Mouse (Mus musculus) heart, postnatal 0 days (tissue): ENCODE data around the gene Ctsc. TPM values are rescaled to one million over a fixed set of nuclear protein-coding genes. Genes with fewer than 3 reads are reported as not detected.

Experiments used
- ATAC-seq: fragments of 200-750 bp; cut with Nextera tagmentation; 2 replicates; pipeline ENCODE4 v1.8.0; 2017; ENCODE audit warnings: low read depth, moderate number of reproducible peaks, moderate library complexity; ENCODE audit not compliant: insufficient read depth
- DNase-seq: peaks from one replicate; pipeline ENCODE4 v3.0.0-alpha.2; 2016; ENCODE audit warnings: low spot score
- H3K27ac ChIP-seq: fragments of 300-500 bp; sonication (generic); 2 replicates; pipeline ENCODE4 v1.5.1; 2014; ENCODE audit warnings: low read depth, mild to moderate bottlenecking
- H3K27me3 ChIP-seq: fragments of 300-500 bp; sonication (generic); 2 replicates; pipeline ENCODE4 v1.6.1; 2014; ENCODE audit warnings: low read length, mixed read lengths; ENCODE audit not compliant: control insufficient read depth, insufficient read depth
- H3K36me3 ChIP-seq: fragments of 300-500 bp; sonication (generic); replicated peaks from 2 replicates; pipeline ENCODE4 v1.6.1; 2014; ENCODE audit warnings: low read length, mixed read lengths; ENCODE audit not compliant: control insufficient read depth, insufficient read depth
- H3K4me1 ChIP-seq: fragments of 300-500 bp; sonication (generic); 2 replicates; pipeline ENCODE4 v1.6.1; 2014; ENCODE audit warnings: antibody characterized with exemption; ENCODE audit not compliant: control insufficient read depth, insufficient read depth
- H3K4me2 ChIP-seq: fragments of 300-500 bp; sonication (generic); 2 replicates; pipeline ENCODE4 v1.6.1; 2014; ENCODE audit warnings: low read depth, mild to moderate bottlenecking, low read length, moderate library complexity
- H3K4me3 ChIP-seq: fragments of 300-500 bp; sonication (generic); 2 replicates; pipeline ENCODE4 v1.5.1; 2014; ENCODE audit warnings: low read depth, low read length
- H3K9ac ChIP-seq: fragments of 300-500 bp; sonication (generic); replicated peaks from 2 replicates; pipeline ENCODE4 v1.6.1; 2014; ENCODE audit warnings: low read depth, low read length, mixed read lengths
- H3K9me3 ChIP-seq: fragments of 300-500 bp; sonication (generic); replicated peaks from 2 replicates; pipeline ENCODE4 v1.6.1; 2016; ENCODE audit warnings: low read length; ENCODE audit not compliant: control insufficient read depth
- CTCF ChIP-seq: IDR thresholded peaks from 2 replicates; pipeline ENCODE4 v1.5.1; 2016; ENCODE audit warnings: antibody characterized with exemption, control low read depth, low read depth
- EP300 ChIP-seq: IDR thresholded peaks from 2 replicates; pipeline ENCODE4 v1.6.1; 2016; ENCODE audit warnings: antibody characterized with exemption, low read depth
- WGBS: fragments of 180-500 bp; shearing (Covaris S2); extraction: QIAGEN DNeasy Blood & Tissue Kit; methylation state at CpG from one replicate; pipeline ENCODE4 v1.1.7; 2014; 5-methylcytosine and 5-hydroxymethylcytosine counted together
- polyA plus RNA-seq: library from polyadenylated mRNA; unstranded; fragments of >200 nt; fragmentation: Nextera tagmentation; extraction: Ambion mirVana; gene quantifications from 2 replicates; pipeline ENCODE4 v1.2.1, GENCODE M21; 2015
- total RNA-seq: library from RNA; depleted of rRNA; stranded (reverse); fragments of >200 nt; gene quantifications from 2 replicates; pipeline ENCODE4 v1.2.3, GENCODE M21; 2014; ENCODE audit warnings: low replicate concordance; rRNA removed

The Ctsc gene
- total and polyA plus RNA-seq, 2 experiments from 2014 or later = 24.8 to 37.2 TPM

GRCm38 (mm10) chr7:88327495-88327894 is 49.6 kb downstream of the Ctsc start:
- no peak overlapping the region for H3K4me2 ChIP-seq
- no peak for DNase-seq
- no peaks in the 10 kb centered on the region for H3K36me3 ChIP-seq
- no peak overlapping the region for H3K4me3 ChIP-seq
- ATAC-seq = no peak
- no peaks in the 10 kb centered on the region for H3K27me3 ChIP-seq
- H3K4me1 ChIP-seq = no peaks in the 10 kb centered on the region
- no peaks in the 10 kb centered on the region for H3K9me3 ChIP-seq
- no peak overlapping the region for H3K27ac ChIP-seq
- no peak for TF ChIP-seq EP300
- TF ChIP-seq CTCF = no peak
- no peak overlapping the region for H3K9ac ChIP-seq

GRCm38 (mm10) chr7:88343828-88344227 is 65.9 kb downstream of the Ctsc start:
- TF ChIP-seq CTCF (peak; percentile 61), EP300 (no peak)
- Histone ChIP-seq H3K27ac (no peak overlapping the region), H3K4me2 (no peak overlapping the region), H3K4me1 (no peaks in the 10 kb centered on the region), H3K36me3 (no peaks in the 10 kb centered on the region), H3K4me3 (no peak overlapping the region), H3K9me3 (no peaks in the 10 kb centered on the region), H3K27me3 (no peaks in the 10 kb centered on the region), H3K9ac (no peak overlapping the region)
- no peak for DNase-seq
- no peak for ATAC-seq

GRCm38 (mm10) chr7:88346035-88346434 is 68.2 kb downstream of the Ctsc start:
- H3K9me3 ChIP-seq = no peaks in the 10 kb centered on the region
- H3K4me2 ChIP-seq = no peak overlapping the region
- TF ChIP-seq EP300 = no peak
- no peak for TF ChIP-seq CTCF
- DNase-seq = no peak
- no peaks in the 10 kb centered on the region for H3K4me1 ChIP-seq
- H3K27ac ChIP-seq = no peak overlapping the region
- H3K4me3 ChIP-seq = no peak overlapping the region
- no peak overlapping the region for H3K9ac ChIP-seq
- no peaks in the 10 kb centered on the region for H3K27me3 ChIP-seq
- no peaks in the 10 kb centered on the region for H3K36me3 ChIP-seq
- ATAC-seq = no peak
- WGBS = 58% methylated on average over 1 of the region's 1 CpGs

- H3K4me1 ChIP-seq = no peaks in the 10 kb centered on the region
- no peak overlapping the region for H3K4me3 ChIP-seq
- no peaks in the 10 kb centered on the region for H3K9me3 ChIP-seq
- no peak overlapping the region for H3K4me2 ChIP-seq
- no peak for TF ChIP-seq EP300
- peak; percentile 57 for TF ChIP-seq CTCF
- H3K9ac ChIP-seq = no peak overlapping the region
- no peak overlapping the region for H3K27ac ChIP-seq
- no peaks in the 10 kb centered on the region for H3K27me3 ChIP-seq
- no peaks in the 10 kb centered on the region for H3K36me3 ChIP-seq
- ATAC-seq (no peak), DNase-seq (no peak)
- 37% methylated on average over 4 of the region's 4 CpGs for WGBS
These were observed 79.2 kb downstream of the Ctsc start for GRCm38 (mm10) chr7:88356871-88357776.

- WGBS = 65% methylated on average over 7 of the region's 7 CpGs
- H3K9ac ChIP-seq = no peak overlapping the region
- ATAC-seq (no peak), DNase-seq (no peak)
- H3K9me3 ChIP-seq = no peaks in the 10 kb centered on the region
- H3K27me3 ChIP-seq = no peaks in the 10 kb centered on the region
- H3K4me1 ChIP-seq = no peaks in the 10 kb centered on the region
- no peak overlapping the region for H3K27ac ChIP-seq
- no peak overlapping the region for H3K4me2 ChIP-seq
- no peaks in the 10 kb centered on the region for H3K36me3 ChIP-seq
- TF ChIP-seq EP300 (no peak), CTCF (no peak)
- H3K4me3 ChIP-seq = no peak overlapping the region
These were observed 80.4 kb downstream of the Ctsc start for GRCm38 (mm10) chr7:88358042-88358878.

Other genes with a start within 250 kb of the Ctsc start
- gene Rab38, start 152.2 kb downstream of the Ctsc start, total RNA-seq = 2.1 TPM in 1 of 2 replicates, not detected in the other
- 1.2 and 1.4 TPM in 2 replicates for gene Rab38, start 152.2 kb downstream of the Ctsc start, polyA plus RNA-seq